Mouse (Mus musculus) midbrain, embryonic 13.5 days (tissue): ENCODE data around the gene Hid1. TPM values are rescaled to one million over a fixed set of nuclear protein-coding genes. Genes with fewer than 3 reads are reported as not detected.

Experiments
- ATAC-seq: fragments of 200-750 bp; cut with Nextera tagmentation; 2 replicates; pipeline ENCODE4 v1.8.0; 2017; ENCODE audit warnings: mild to moderate bottlenecking, moderate TSS enrichment, moderate library complexity
- H3K27ac ChIP-seq: fragments of 300-500 bp; sonication (generic); 2 replicates; pipeline ENCODE4 v1.5.1; 2015; ENCODE audit warnings: inconsistent platforms, mild to moderate bottlenecking, moderate library complexity
- H3K27me3 ChIP-seq: fragments of 300-500 bp; sonication (generic); 2 replicates; pipeline ENCODE4 v1.6.1; 2015; ENCODE audit warnings: mild to moderate bottlenecking, inconsistent platforms
- H3K36me3 ChIP-seq: fragments of 300-500 bp; sonication (generic); 2 replicates; pipeline ENCODE4 v1.6.1; 2015; ENCODE audit warnings: mild to moderate bottlenecking, inconsistent platforms
- H3K4me1 ChIP-seq: fragments of 300-500 bp; sonication (generic); replicated peaks from 2 replicates; pipeline ENCODE4 v1.6.1; 2015; ENCODE audit warnings: inconsistent platforms
- H3K4me2 ChIP-seq: fragments of 300-500 bp; sonication (generic); replicated peaks from 2 replicates; pipeline ENCODE4 v1.6.1; 2015; ENCODE audit warnings: moderate library complexity, mild to moderate bottlenecking, inconsistent platforms
- H3K4me3 ChIP-seq: fragments of 300-500 bp; sonication (generic); replicated peaks from 2 replicates; pipeline ENCODE4 v1.5.1; 2015; ENCODE audit warnings: mild to moderate bottlenecking, inconsistent platforms
- H3K9ac ChIP-seq: fragments of 300-500 bp; sonication (generic); replicated peaks from 2 replicates; pipeline ENCODE4 v1.6.1; 2015; ENCODE audit warnings: mild to moderate bottlenecking, inconsistent platforms
- H3K9me3 ChIP-seq: fragments of 300-500 bp; sonication (generic); 2 replicates; pipeline ENCODE4 v1.6.1; 2016; ENCODE audit warnings: mild to moderate bottlenecking, inconsistent platforms
- WGBS: fragments of 180-500 bp; shearing (Covaris S2); methylation state at CpG from one replicate; pipeline ENCODE4 v1.1.7; 2015; 5-methylcytosine and 5-hydroxymethylcytosine counted together
- polyA plus RNA-seq: library from polyadenylated mRNA; unstranded; fragments of >200 nt; fragmentation: Nextera tagmentation; extraction: Ambion mirVana; gene quantifications from 2 replicates; pipeline ENCODE4 v1.2.1, GENCODE M21; 2015

Gene Hid1
- polyA plus RNA-seq, 1 experiment from 2014 or later = 47.4 TPM

DNA sequence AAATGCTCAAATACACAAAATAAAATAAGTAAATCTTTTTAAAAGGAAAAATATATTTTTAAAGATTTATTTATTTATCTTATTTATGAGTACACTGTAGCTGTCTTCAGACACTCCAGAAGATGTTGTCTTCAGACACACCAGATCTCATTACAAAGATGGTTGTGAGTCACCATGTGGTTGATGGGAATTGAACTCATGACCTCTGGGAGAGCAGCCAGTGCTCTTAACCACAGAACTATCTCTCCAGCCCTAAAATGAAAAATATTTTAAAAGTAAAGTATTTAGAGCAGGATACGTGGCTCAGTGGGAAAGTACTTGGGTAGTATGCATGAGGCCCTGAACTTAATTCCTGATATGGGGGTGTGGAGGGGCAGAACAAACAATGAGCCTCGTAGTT is 66.2 kb downstream of the Hid1 start:
- peaks cover 11% of the 10 kb centered on the region for H3K4me1 ChIP-seq
- 87% methylated on average over 2 of the region's 2 CpGs for WGBS
- no peak overlapping the region for H3K4me2 ChIP-seq
- H3K9ac ChIP-seq = no peak overlapping the region
- no peak overlapping the region for H3K4me3 ChIP-seq
- no peaks in the 10 kb centered on the region for H3K9me3 ChIP-seq
- no peak for ATAC-seq
- H3K27me3 ChIP-seq = peaks cover 13% of the 10 kb centered on the region; the same call in 1 of the 2 replicates
- H3K36me3 ChIP-seq = no peaks in the 10 kb centered on the region
- no peak overlapping the region for H3K27ac ChIP-seq

GRCm38 (mm10) chr11:115300745-115301144 is 66.8 kb downstream of the Hid1 start:
- H3K27ac ChIP-seq = no peak overlapping the region
- no peak overlapping the region for H3K4me3 ChIP-seq
- no peak overlapping the region for H3K9ac ChIP-seq
- WGBS = 83% methylated on average over 4 of the region's 4 CpGs
- no peak overlapping the region for H3K4me2 ChIP-seq
- peaks cover 11% of the 10 kb centered on the region for H3K4me1 ChIP-seq
- H3K36me3 ChIP-seq = no peaks in the 10 kb centered on the region
- ATAC-seq = no peak
- peaks cover 17% of the 10 kb centered on the region; the same call in 1 of the 2 replicates for H3K27me3 ChIP-seq
- no peaks in the 10 kb centered on the region for H3K9me3 ChIP-seq

GRCm38 (mm10) chr11:115298160-115298559 is 69.4 kb downstream of the Hid1 start:
- no peak overlapping the region for H3K9ac ChIP-seq
- 0 out of 2 replicates have a peak overlapping the region, but pooled peaks have one; percentile 85 for H3K4me2 ChIP-seq
- WGBS = 63% methylated on average over 8 of the region's 8 CpGs

More at GRCm38 (mm10) chr11:115298160-115298559, 69.4 kb downstream of the Hid1 start:
- no peaks in the 10 kb centered on the region for H3K36me3 ChIP-seq
- no peak overlapping the region for H3K27ac ChIP-seq
- no peak overlapping the region for H3K4me3 ChIP-seq
- no peaks in the 10 kb centered on the region for H3K9me3 ChIP-seq
- peaks cover 11% of the 10 kb centered on the region for H3K4me1 ChIP-seq
- ATAC-seq = no peak
- peaks cover 17% of the 10 kb centered on the region; the same call in 1 of the 2 replicates for H3K27me3 ChIP-seq

Other genes with a start within 250 kb of the Hid1 start
- gene Cd300lf, start 233.8 kb downstream of the Hid1 start, polyA plus RNA-seq = 0.28 TPM in 1 of 2 replicates, not detected in the other
- gene Slc9a3r1, start 204.4 kb downstream of the Hid1 start, polyA plus RNA-seq = 30.4 and 34.3 TPM in 2 replicates
- gene Tmem104, start 180.3 kb downstream of the Hid1 start, polyA plus RNA-seq = 10.3 and 10.7 TPM in 2 replicates
- 20.9 and 23.7 TPM in 2 replicates for gene Nat9, start 179.9 kb downstream of the Hid1 start, polyA plus RNA-seq
- gene Grin2c, start 100.5 kb downstream of the Hid1 start, polyA plus RNA-seq = 0.06 and 0.12 TPM in 2 replicates
- gene Fdxr, start 90.7 kb downstream of the Hid1 start, polyA plus RNA-seq = 19.3 and 24.1 TPM in 2 replicates
- gene Fads6, start 70.1 kb downstream of the Hid1 start, polyA plus RNA-seq = 0.41 and 0.43 TPM in 2 replicates
- gene Otop2, start 60.6 kb downstream of the Hid1 start, polyA plus RNA-seq = not detected in 2 replicates
- gene Ush1g, start 45.7 kb downstream of the Hid1 start, polyA plus RNA-seq = 0.05 TPM in 1 of 2 replicates, not detected in the other
- 0.30 and 0.35 TPM in 2 replicates for gene Otop3, start 33.0 kb downstream of the Hid1 start, polyA plus RNA-seq
- gene Cdr2l, start 14.2 kb upstream of the Hid1 start, polyA plus RNA-seq = 23.0 and 27.1 TPM in 2 replicates
- gene Mrpl58, start 36.0 kb upstream of the Hid1 start, polyA plus RNA-seq = 226 and 244 TPM in 2 replicates
- 948 and 970 TPM in 2 replicates for gene Atp5h, start 52.2 kb upstream of the Hid1 start, polyA plus RNA-seq
- gene Kctd2, start 52.4 kb upstream of the Hid1 start, polyA plus RNA-seq = 14.6 and 25.3 TPM in 2 replicates
- not detected in 2 replicates for gene Trim80, start 72.8 kb upstream of the Hid1 start, polyA plus RNA-seq
- gene Slc16a5, start 94.7 kb upstream of the Hid1 start, polyA plus RNA-seq = 0.09 and 0.13 TPM in 2 replicates
- gene Armc7, start 107.9 kb upstream of the Hid1 start, polyA plus RNA-seq = 17.4 and 17.8 TPM in 2 replicates
- 90.2 and 96.5 TPM in 2 replicates for gene Nt5c, start 124.1 kb upstream of the Hid1 start, polyA plus RNA-seq
- 1,462 and 1,532 TPM in 2 replicates for gene Jpt1, start 146.6 kb upstream of the Hid1 start, polyA plus RNA-seq
- 1,358 and 1,460 TPM in 2 replicates for gene Sumo2, start 168.5 kb upstream of the Hid1 start, polyA plus RNA-seq
- gene Nup85, start 196.7 kb upstream of the Hid1 start, polyA plus RNA-seq = 130 TPM in 2 replicates
- gene Mrps7, start 236.2 kb upstream of the Hid1 start, polyA plus RNA-seq = 77.6 and 78.8 TPM in 2 replicates
- gene Gga3, start 236.3 kb upstream of the Hid1 start, polyA plus RNA-seq = 31.8 and 38.1 TPM in 2 replicates
- 8.8 and 10.5 TPM in 2 replicates for gene Mif4gd, start 245.2 kb upstream of the Hid1 start, polyA plus RNA-seq